Mouse (Mus musculus): ENCODE measurements at regions not wholly inside any gene's neighbourhood (a gene's known extent, or its start where the extent isn't known, plus 50 kb on each side); places are given as distances from the start of the nearest gene placed in this dataset.
A peak's percentile ranks its signal among the peaks of the same experiment; 100 is the strongest.

DNA sequence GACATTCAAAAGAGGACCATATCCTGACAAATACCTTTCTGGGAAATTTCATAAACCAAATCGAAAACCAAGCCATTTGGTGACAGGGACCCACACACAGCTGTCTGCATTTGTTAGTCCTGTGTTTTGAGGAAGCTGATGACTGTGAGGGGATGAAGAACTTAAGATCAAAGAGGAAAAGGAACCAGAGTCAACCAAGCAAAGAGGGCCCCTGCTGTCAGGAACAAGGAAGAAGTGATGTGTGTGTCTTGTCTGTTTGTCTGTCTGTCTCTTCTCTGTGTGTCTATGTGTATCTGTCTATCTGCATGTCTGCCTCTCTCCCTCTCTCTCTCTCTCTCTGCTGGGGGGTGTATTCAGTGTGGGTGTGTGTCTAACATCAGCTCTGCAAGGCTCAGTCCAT lies 171.3 kb upstream of the Sesn3 start:
- no peak for DNase-seq (ENCODE audit: low spot score)

- DNase-seq (ENCODE audit: low spot score) = no peak
Observed at GRCm38 (mm10) chr9:14104921-14105320, 169.9 kb upstream of the Sesn3 start.

- no peak for DNase-seq (ENCODE audit: low spot score)
Observed at GRCm38 (mm10) chr9:14106371-14106770, 168.5 kb upstream of the Sesn3 start.

- no peak for DNase-seq (ENCODE audit: low spot score)
Observed at GRCm38 (mm10) chr9:14108798-14109197, 166.1 kb upstream of the Sesn3 start.

DNA sequence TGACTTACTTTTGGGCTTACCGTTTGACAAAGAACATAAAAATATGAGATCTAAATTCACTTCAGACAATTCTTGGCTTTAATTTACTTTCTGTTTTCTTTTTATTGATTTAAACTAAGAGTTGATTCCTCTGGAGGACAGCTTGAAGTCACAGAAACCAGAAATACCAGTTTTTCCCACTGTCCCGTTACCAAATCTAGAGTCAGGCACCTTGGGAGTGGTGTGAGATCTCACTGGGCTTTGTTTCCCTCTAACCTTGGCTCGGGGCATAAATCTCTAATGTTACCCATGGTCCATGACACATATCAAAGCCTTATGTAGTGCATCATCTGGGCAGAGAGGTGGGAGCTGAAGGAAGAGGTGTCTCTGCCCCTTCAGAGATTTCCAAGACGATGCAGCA lies 165.4 kb upstream of the Sesn3 start:
- DNase-seq (ENCODE audit: low spot score) = no peak

- no peak for DNase-seq (ENCODE audit: low spot score)
Observed at GRCm38 (mm10) chr9:14111713-14112112, 163.2 kb upstream of the Sesn3 start.

GRCm38 (mm10) chr9:14115521-14115920 lies 159.3 kb upstream of the Sesn3 start:
- no peak for DNase-seq (ENCODE audit: low spot score)

GRCm38 (mm10) chr9:14116097-14116840 lies 158.6 kb upstream of the Sesn3 start:
- no peak for DNase-seq (ENCODE audit: low spot score)

GRCm38 (mm10) chr9:14133372-14133771 lies 141.5 kb upstream of the Sesn3 start:
- no peak for DNase-seq (ENCODE audit: low spot score)

- DNase-seq (ENCODE audit: low spot score) = no peak
Observed at GRCm38 (mm10) chr9:14134894-14135450, 139.9 kb upstream of the Sesn3 start.

- no peak for DNase-seq (ENCODE audit: low spot score)
Observed at GRCm38 (mm10) chr9:14141321-14141720, 133.5 kb upstream of the Sesn3 start.

GRCm38 (mm10) chr9:14143988-14144387 lies 130.9 kb upstream of the Sesn3 start:
- DNase-seq (ENCODE audit: low spot score) = no peak

DNA sequence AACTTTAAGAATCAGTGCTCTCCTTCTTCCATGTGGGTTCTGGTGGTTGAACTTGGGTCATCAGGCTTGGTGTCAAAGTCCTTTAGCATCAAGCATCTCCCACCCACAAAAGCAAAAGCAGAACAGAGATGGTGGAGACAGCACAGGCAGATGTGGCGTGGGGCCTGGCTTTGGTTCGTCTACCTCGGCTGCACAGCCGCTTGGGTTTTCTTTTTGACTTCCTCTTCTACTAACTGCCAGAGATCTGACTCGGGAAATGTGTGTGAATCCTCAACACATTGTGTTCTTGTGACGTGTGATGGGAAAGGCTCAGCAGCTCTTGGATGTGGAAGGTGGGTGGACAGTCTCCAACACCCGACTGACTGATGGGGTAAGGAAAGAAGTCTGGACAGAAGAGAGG lies 127.8 kb upstream of the Sesn3 start:
- DNase-seq (ENCODE audit: low spot score) = no peak

DNA sequence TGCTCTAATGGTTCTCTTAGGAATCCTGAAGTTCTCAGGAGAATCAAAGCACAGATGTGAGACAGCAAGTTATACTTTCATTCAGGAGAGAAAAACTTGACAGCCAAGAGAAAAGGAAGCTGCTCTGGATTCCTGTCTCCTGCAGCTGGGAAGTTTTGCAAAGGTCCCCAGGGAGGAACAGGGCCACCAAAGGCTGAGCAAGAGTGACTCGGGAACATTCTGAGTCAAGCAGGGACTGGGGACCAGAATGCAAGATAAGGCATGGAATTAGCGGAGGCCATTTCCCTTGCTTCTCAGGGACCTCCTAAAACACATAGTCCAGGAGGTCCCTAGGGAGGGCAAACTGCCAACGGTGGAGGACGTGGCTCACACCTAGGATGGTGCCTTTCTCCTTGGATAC lies 127.1 kb upstream of the Sesn3 start:
- no peak for DNase-seq (ENCODE audit: low spot score)

- DNase-seq (ENCODE audit: low spot score) = no peak
Observed at GRCm38 (mm10) chr9:14150288-14150687, 124.6 kb upstream of the Sesn3 start.

DNA sequence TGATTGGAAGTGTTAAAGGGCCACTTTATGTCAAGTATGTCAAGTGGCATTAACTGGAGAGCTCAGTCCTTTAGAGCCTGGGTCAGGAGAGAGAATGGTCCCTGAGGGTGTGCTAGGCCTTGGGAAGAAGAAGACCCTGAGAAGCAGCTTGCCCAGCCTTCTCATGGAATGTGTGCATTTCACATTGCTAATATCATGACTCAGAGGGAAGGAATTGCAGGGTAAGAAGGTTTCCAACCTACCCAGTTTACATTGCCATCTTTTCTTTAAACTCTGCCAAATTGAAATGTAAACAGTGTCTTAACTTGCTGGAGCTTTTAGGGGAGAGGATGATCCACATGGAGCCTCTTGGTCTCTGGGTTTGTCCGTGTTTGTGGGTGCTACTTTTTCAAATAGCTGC lies 117.9 kb upstream of the Sesn3 start:
- no peak for DNase-seq (ENCODE audit: low spot score)

- no peak for DNase-seq (ENCODE audit: low spot score)
Observed at GRCm38 (mm10) chr9:14158096-14158837, 116.6 kb upstream of the Sesn3 start.

- no peak for DNase-seq (ENCODE audit: low spot score)
Observed at GRCm38 (mm10) chr9:14160207-14160606, 114.7 kb upstream of the Sesn3 start.

DNA sequence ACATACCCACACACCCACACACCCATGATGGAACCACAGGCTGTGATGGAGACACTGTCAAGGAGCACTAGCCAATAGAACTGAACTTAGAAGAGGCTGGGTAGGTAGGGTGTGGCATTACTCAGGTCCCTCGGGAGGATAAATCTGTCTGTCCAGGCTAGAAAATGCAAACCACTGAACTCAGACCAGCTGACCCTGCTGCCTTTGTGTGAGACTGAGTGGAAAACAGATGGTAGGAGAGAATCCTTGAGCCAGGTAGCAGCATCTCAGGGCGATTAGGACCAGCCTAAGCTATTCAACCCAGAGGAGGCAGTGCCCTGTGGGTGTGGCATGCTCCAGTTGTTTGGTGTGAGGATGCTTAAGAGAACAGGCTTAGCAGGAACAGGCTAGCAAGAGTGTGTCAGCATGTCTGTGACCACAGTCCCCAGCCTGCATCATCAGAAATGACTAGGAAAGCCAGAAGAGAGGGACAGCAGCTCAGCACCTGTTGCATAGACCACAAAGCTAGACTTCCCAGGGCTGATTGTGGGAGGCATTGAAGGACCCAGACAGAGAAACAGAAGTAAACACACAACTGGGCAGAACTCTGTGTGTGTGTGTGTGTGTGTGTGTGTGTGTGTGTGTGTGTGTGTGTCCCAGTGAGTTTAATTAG lies 103.2 kb upstream of the Sesn3 start:
- no peak for DNase-seq (ENCODE audit: low spot score)

GRCm38 (mm10) chr9:14173631-14174323 lies 101.1 kb upstream of the Sesn3 start:
- DNase-seq (ENCODE audit: low spot score) = peak; percentile 19

- no peak for DNase-seq (ENCODE audit: low spot score)
Observed at GRCm38 (mm10) chr9:14174324-14175040, 100.4 kb upstream of the Sesn3 start.
